Mouse (Mus musculus) left cerebral cortex, postnatal 25 days (tissue): ENCODE measurements around the gene Vasn. TPM values are rescaled to one million over a fixed set of nuclear protein-coding genes. Genes with fewer than 3 reads are reported as not detected.
"Not testable (repeated sequence)": the region's sequence is repeated elsewhere in the genome, so short reads cannot be mapped to it uniquely, and the experiment has no call there.

Source experiments
- DNase-seq, 2 experiments: peaks; one replicate each; pipeline ENCODE4 v3.0.0; 2022; ENCODE audit warnings: low spot score in 2 of 2, mixed read lengths in 1 of 2
- intact Hi-C: fragments of 180-260 bp; cut with DNase I; formaldehyde crosslinking; loops from one replicate; pipeline ENCODE4 v1.15.1; 2025
- total RNA-seq, 2 experiments: library from RNA; stranded (reverse); gene quantifications; 2 replicates each; pipeline ENCODE4 v1.2.3; 2021

The Vasn gene
- total RNA-seq, 2 experiments from 2014 or later: 7.5 to 9.9 TPM

DNA sequence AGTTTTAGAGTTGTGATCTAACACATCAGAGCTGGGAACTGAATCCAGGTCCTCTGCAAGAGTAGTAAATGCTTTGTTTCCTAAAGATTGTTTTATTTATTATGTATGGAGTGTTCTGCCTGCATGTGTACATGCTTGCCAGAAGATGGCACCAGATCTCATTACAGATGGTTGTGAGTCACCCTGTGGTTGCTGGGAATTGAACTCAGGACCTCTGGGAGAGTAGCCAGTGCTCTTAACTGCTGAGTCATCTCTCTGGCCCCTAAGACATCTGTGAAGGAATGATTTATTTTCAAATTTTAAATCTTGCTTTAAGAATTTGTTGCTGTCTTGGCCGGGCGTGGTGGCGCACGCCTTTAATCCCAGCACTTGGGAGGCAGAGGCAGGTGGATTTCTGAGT is 49.6 kb downstream of the Vasn start:
- intact Hi-C loops, DNase-seq: not testable (repeated sequence)

Other genes with a start within 250 kb of the Vasn start
- 10 to 100 TPM; 66.7 to 67.7 TPM for gene Adcy9, start 219.4 kb upstream of the Vasn start, total RNA-seq
- gene Srl, start 98.1 kb upstream of the Vasn start, total RNA-seq: 1 to 10 TPM; 9.1 to 9.5 TPM
- gene Tfap4, start 80.1 kb upstream of the Vasn start, total RNA-seq: 1 to 10 TPM; 2.9 to 3.5 TPM
- 10 to 100 TPM; 11.7 to 12.4 TPM for gene Glis2, start 45.2 kb upstream of the Vasn start, total RNA-seq
- gene Pam16, start 15.0 kb upstream of the Vasn start, total RNA-seq: 10 to 100 TPM; 67.5 to 92.8 TPM
- gene Dnaja3, start within 50 bp of the Vasn start, total RNA-seq: 10 to 100 TPM; 62.2 to 63.3 TPM
- 10 to 100 TPM; 82.0 to 92.7 TPM for gene Coro7, start 39.8 kb downstream of the Vasn start, total RNA-seq
- gene Nmral1, start 79.4 kb downstream of the Vasn start, total RNA-seq: 10 to 100 TPM in 1 of 2 experiments, 1 to 10 TPM in 1; 9.6 to 10.5 TPM
- gene Hmox2, start 86.4 kb downstream of the Vasn start, total RNA-seq: 10 to 100 TPM; 79.0 to 80.3 TPM
- 100 to 1,000 TPM; 193 to 204 TPM for gene Cdip1, start 150.4 kb downstream of the Vasn start, total RNA-seq
- not detected for gene 4930562C15Rik, start 195.5 kb downstream of the Vasn start, total RNA-seq
- 10 to 100 TPM; 86.6 to 88.2 TPM for gene Ubald1, start 240.4 kb downstream of the Vasn start, total RNA-seq
- 100 to 1,000 TPM; 200 to 206 TPM for gene Mgrn1, start 246.3 kb downstream of the Vasn start, total RNA-seq